13 mouse cellular contexts compared by ENCODE assay signal in genomic region chr5:33293796-33294430, GRCm38 (mm10). TPM values are rescaled to one million over a fixed set of nuclear protein-coding genes. Genes with fewer than 3 reads are reported as not detected.
DNase-seq lines count a peak whose midpoint lies in the region; ATAC-seq and TF ChIP-seq lines count a peak whose summit lies in the region.
"Had no signal": no experiment of that assay in that cellular context is flagged by ENCODE, and none has a peak within 500 bp of the region (broad histone marks: within the 10 kb centered on the region; RNA-seq: fewer than 3 reads in every experiment).

No protein-coding gene starts in this region.

- H3K36me3 ChIP-seq in hindbrain, embryonic 11.5 days (ENCODE audit: control insufficient read depth, insufficient read depth, low read length), result no peaks in the 10 kb centered on the region
- no peaks in the 10 kb centered on the region for H3K36me3 ChIP-seq in hindbrain, embryonic 12.5 days
- peaks cover 0 to 7% of the 10 kb centered on the region in 2 experiments; a peak in 2 of 4 replicates for H3K36me3 ChIP-seq in MEL (ENCODE audit: control insufficient read depth in 1 of 2, insufficient read depth in 2 of 2, low read length in 2 of 2)
- H3K36me3 ChIP-seq in midbrain, embryonic 16.5 days (ENCODE audit: control insufficient read depth, insufficient read depth, low read length), result no peaks in the 10 kb centered on the region
- H3K36me3 ChIP-seq: lung, embryonic 15.5 days; stomach, embryonic 15.5 days had no signal

- H3K27me3 ChIP-seq in hindbrain, embryonic 11.5 days (ENCODE audit: control insufficient read depth, insufficient read depth, low read length), result no peaks in the 10 kb centered on the region
- no peaks in the 10 kb centered on the region for H3K27me3 ChIP-seq in hindbrain, embryonic 12.5 days
- H3K27me3 ChIP-seq in MEL (ENCODE audit: control insufficient read depth in 1 of 2, insufficient read depth in 2 of 2, low read length in 2 of 2), result peaks cover 1% of the 10 kb centered on the region in 2 experiments; a peak in 1 of 4 replicates
- H3K27me3 ChIP-seq in midbrain, embryonic 16.5 days (ENCODE audit: control insufficient read depth, insufficient read depth, low read depth, low read length), result no peaks in the 10 kb centered on the region
- H3K27me3 ChIP-seq: lung, embryonic 15.5 days; stomach, embryonic 15.5 days had no signal

- no peak; the same call in 1 of the 2 replicates for TF ChIP-seq RAD21 in MEL (IDR thresholded peaks at IDR 0.05; ENCODE audit: low read depth, low read length)

- no peak overlapping the region for H3K4me2 ChIP-seq in hindbrain, embryonic 11.5 days (replicated peaks; ENCODE audit: low read depth, low read length)
- H3K4me2 ChIP-seq in hindbrain, embryonic 12.5 days (replicated peaks), result no peak overlapping the region
- 0 out of 2 replicates have a peak overlapping the region, but pooled peaks have one; percentile 10 for H3K4me2 ChIP-seq in midbrain, embryonic 16.5 days (ENCODE audit: low read length)
- H3K4me2 ChIP-seq: lung, embryonic 15.5 days; stomach, embryonic 15.5 days had no signal

- H3K9me3 ChIP-seq in hindbrain, embryonic 11.5 days (ENCODE audit: control insufficient read depth, low read length), result no peaks in the 10 kb centered on the region
- no peaks in the 10 kb centered on the region for H3K9me3 ChIP-seq in hindbrain, embryonic 12.5 days (replicated peaks)
- H3K9me3 ChIP-seq in MEL (replicated peaks; ENCODE audit: insufficient read depth, low read length), result no peaks in the 10 kb centered on the region
- no peaks in the 10 kb centered on the region for H3K9me3 ChIP-seq in midbrain, embryonic 16.5 days (replicated peaks; ENCODE audit: control insufficient read depth, low read length, poor library complexity, severe bottlenecking)
- H3K9me3 ChIP-seq: lung, embryonic 15.5 days; stomach, embryonic 15.5 days had no signal

- 0 out of 2 replicates have a peak, but pooled peaks cover 2% of the 10 kb centered on the region for H3K4me1 ChIP-seq in hindbrain, embryonic 11.5 days (replicated peaks; ENCODE audit: control insufficient read depth, insufficient read depth, low read length)
- no peaks in the 10 kb centered on the region for H3K4me1 ChIP-seq in hindbrain, embryonic 12.5 days
- peaks cover 6 to 15% of the 10 kb centered on the region in 2 experiments for H3K4me1 ChIP-seq in MEL (ENCODE audit: control insufficient read depth in 1 of 2, insufficient read depth in 2 of 2, low read length in 2 of 2)
- peaks cover 3% of the 10 kb centered on the region; the same call in 1 of the 2 replicates for H3K4me1 ChIP-seq in midbrain, embryonic 16.5 days (ENCODE audit: control insufficient read depth, insufficient read depth, low read length)
- H3K4me1 ChIP-seq: lung, embryonic 15.5 days; stomach, embryonic 15.5 days had no signal

- TF ChIP-seq POLR2A in MEL (IDR thresholded peaks at IDR 0.05; ENCODE audit: control insufficient read depth in 1 of 2, insufficient read depth in 1 of 2, low read depth in 1 of 2, low read length in 2 of 2, poor library complexity in 1 of 2), result no peak
- no peak for TF ChIP-seq POLR2A in brain, embryonic 14.5 days (IDR thresholded peaks at IDR 0.05; ENCODE audit: borderline replicate concordance, extremely low read depth, insufficient read depth, insufficient read length, poor library complexity, severe bottlenecking)

- H3K27ac ChIP-seq in hindbrain, embryonic 11.5 days (ENCODE audit: low read depth, low read length), result no peak overlapping the region
- no peak overlapping the region; the same call in 1 of the 2 replicates for H3K27ac ChIP-seq in hindbrain, embryonic 12.5 days
- H3K27ac ChIP-seq in MEL (ENCODE audit: control insufficient read depth, low read depth, low read length), result no peak overlapping the region
- peak overlapping the region; percentile 20; the same call in 1 of the 2 replicates for H3K27ac ChIP-seq in midbrain, embryonic 16.5 days (ENCODE audit: low read length)
- H3K27ac ChIP-seq: lung, embryonic 15.5 days; stomach, embryonic 15.5 days had no signal

- DNase-seq in hindbrain, embryonic 11.5 days (ENCODE audit: low spot score), result peak; percentile 12
- peak; percentile 73 for DNase-seq in MEL (ENCODE audit: low read depth, low spot score)
- peak; percentile 48 for DNase-seq in brain, embryonic 14.5 days (ENCODE audit: low read depth)
- DNase-seq in left cerebral cortex, postnatal 10 days (ENCODE audit: extremely low spot score in 1 of 2, low spot score in 2 of 2), result no peak
- no peak for DNase-seq in ovary, postnatal 10 days (ENCODE audit: low spot score)
- DNase-seq: cerebellum, postnatal 10 days; heart, adult 18-20 months; right cerebral cortex, postnatal 14 days; thymus, adult 2 months had no signal

- TF ChIP-seq EP300 in MEL (IDR thresholded peaks at IDR 0.05; ENCODE audit: low read depth in 1 of 2, low read length in 2 of 2), result peak in 1 of 2 experiments; percentile 25; a peak in 1 of 4 replicates

- H3K9ac ChIP-seq in hindbrain, embryonic 11.5 days (ENCODE audit: low read depth, low read length), result no peak overlapping the region
- no peak overlapping the region for H3K9ac ChIP-seq in hindbrain, embryonic 12.5 days
- H3K9ac ChIP-seq in MEL (ENCODE audit: control insufficient read depth, low read depth, low read length, poor library complexity, severe bottlenecking), result peak overlapping the region; percentile 19; the same call in 1 of the 2 replicates
- H3K9ac ChIP-seq in midbrain, embryonic 16.5 days (ENCODE audit: low read depth, low read length), result no peak overlapping the region
- H3K9ac ChIP-seq: lung, embryonic 15.5 days; stomach, embryonic 15.5 days had no signal

- H3K79me2 ChIP-seq in MEL (ENCODE audit: control insufficient read depth, insufficient read depth, low read length, poor library complexity), result no peaks in the 10 kb centered on the region

- intact Hi-C loops in left cerebral cortex, postnatal 10 days (cut with DNase I), result no loop called here

- H3K4me3 ChIP-seq in hindbrain, embryonic 11.5 days (ENCODE audit: low read depth, low read length), result no peak overlapping the region
- H3K4me3 ChIP-seq in hindbrain, embryonic 12.5 days, result no peak overlapping the region
- H3K4me3 ChIP-seq in MEL (ENCODE audit: control insufficient read depth in 1 of 2, insufficient read depth in 1 of 2, low read depth in 2 of 2, low read length in 2 of 2), result peak overlapping the region; percentile 15 to 33; a peak in 3 of 4 replicates
- no peak overlapping the region for H3K4me3 ChIP-seq in midbrain, embryonic 16.5 days (ENCODE audit: low read depth, low read length)
- H3K4me3 ChIP-seq: lung, embryonic 15.5 days; stomach, embryonic 15.5 days had no signal

- ATAC-seq in hindbrain, embryonic 11.5 days (ENCODE audit: low FRiP score), result no peak
- no peak for ATAC-seq in hindbrain, embryonic 12.5 days (ENCODE audit: low FRiP score)
- ATAC-seq in midbrain, embryonic 16.5 days, result 0 out of 2 replicates have a peak, but pooled peaks have one; percentile 36

- WGBS in hindbrain, embryonic 11.5 days, result 45% methylated on average over 16 of the region's 16 CpGs
- 48% methylated on average over 16 of the region's 16 CpGs for WGBS in hindbrain, embryonic 12.5 days
- 44% methylated on average over 16 of the region's 16 CpGs for WGBS in midbrain, embryonic 16.5 days

- TF ChIP-seq CTCF in MEL (IDR thresholded peaks at IDR 0.05 in 2 of 3, conservative IDR thresholded peaks at IDR 0.05 in 1 of 3; ENCODE audit: control insufficient read depth in 1 of 3, insufficient read depth in 1 of 3, low read depth in 2 of 3, low read length in 3 of 3, poor library complexity in 1 of 3, severe bottlenecking in 1 of 3), result no peak
- no peak for TF ChIP-seq CTCF in brain, embryonic 14.5 days (IDR thresholded peaks at IDR 0.05; ENCODE audit: borderline replicate concordance, extremely low read depth, insufficient read depth, insufficient read length)

TF ChIP-seq in MEL, 35 proteins besides CTCF, POLR2A, EP300 and RAD21 (continues in another document):
- TF ChIP-seq NRF1 (IDR thresholded peaks at IDR 0.05; ENCODE audit: insufficient read depth, low read depth, low read length, poor library complexity, severe bottlenecking) (no peak), GATA1 (IDR thresholded peaks at IDR 0.05; ENCODE audit: low read depth, low read length) (no peak), MAFK (IDR thresholded peaks at IDR 0.05; ENCODE audit: borderline replicate concordance, low read depth, low read length) (no peak), GABPA (IDR thresholded peaks at IDR 0.05; ENCODE audit: low read depth, low read length) (no peak), MEF2A (IDR thresholded peaks at IDR 0.05; ENCODE audit: extremely low read depth, insufficient replicate concordance, low read depth, low read length, poor library complexity, severe bottlenecking) (no peak), MYC (IDR thresholded peaks at IDR 0.05; ENCODE audit: low read depth, low read length) (no peak), KAT2A (conservative IDR thresholded peaks at IDR 0.05; ENCODE audit: low read depth, low read length) (no peak), ZMIZ1 (IDR thresholded peaks at IDR 0.05; ENCODE audit: low read depth, low read length) (no peak), ELF1 (IDR thresholded peaks at IDR 0.05; ENCODE audit: low read depth, low read length) (0 out of 2 replicates have a peak, but pooled peaks have one; percentile 26), BHLHE40 (IDR thresholded peaks at IDR 0.05; ENCODE audit: borderline replicate concordance, low read depth, low read length) (no peak), ZNF384 (IDR thresholded peaks at IDR 0.05; ENCODE audit: low read depth, low read length) (no peak)

RNA-seq across cellular contexts. Expression of gene Ctbp1, which starts 19.1 kb away (rescaled TPM):
- polyA plus RNA-seq in hindbrain, embryonic 11.5 days (2014; fragmentation: Nextera tagmentation; extraction: Ambion mirVana), result 456 and 518 TPM in 2 replicates
- polyA plus RNA-seq in hindbrain, embryonic 12.5 days (2016; fragmentation: Nextera tagmentation; extraction: Ambion mirVana), result 508 and 530 TPM in 2 replicates
- 413 and 443 TPM in 2 replicates for total RNA-seq in MEL (2012; rRNA removed)
- polyA plus RNA-seq in MEL (2012; ENCODE audit: insufficient read depth in 1 of 2, insufficient read length in 2 of 2, low read depth in 1 of 2, low replicate concordance in 2 of 2, missing spikeins in 1 of 2), result 100 to 1,000 TPM; 353 to 595 TPM
- 400 and 428 TPM in 2 replicates for polyA plus RNA-seq in brain, embryonic 14.5 days (2012; rRNA removed)
- polyA plus RNA-seq in midbrain, embryonic 16.5 days (2015; fragmentation: Nextera tagmentation; extraction: Ambion mirVana), result 441 and 480 TPM in 2 replicates
- 100 to 1,000 TPM; 275 to 299 TPM for total RNA-seq in left cerebral cortex, postnatal 10 days (2021)

RNA-seq across cellular contexts. Expression of gene Maea, which starts 41.4 kb away (rescaled TPM):
- polyA plus RNA-seq in hindbrain, embryonic 11.5 days (2014; fragmentation: Nextera tagmentation; extraction: Ambion mirVana), result 133 and 141 TPM in 2 replicates
- 123 and 127 TPM in 2 replicates for polyA plus RNA-seq in hindbrain, embryonic 12.5 days (2016; fragmentation: Nextera tagmentation; extraction: Ambion mirVana)
- 140 and 151 TPM in 2 replicates for total RNA-seq in MEL (2012; rRNA removed)
- polyA plus RNA-seq in MEL (2012; ENCODE audit: insufficient read depth in 1 of 2, insufficient read length in 2 of 2, low read depth in 1 of 2, low replicate concordance in 2 of 2, missing spikeins in 1 of 2), result 100 to 1,000 TPM in 1 of 2 experiments, not detected in 1; 224 TPM
- 171 and 187 TPM in 2 replicates for polyA plus RNA-seq in brain, embryonic 14.5 days (2012; rRNA removed)
- polyA plus RNA-seq in midbrain, embryonic 16.5 days (2015; fragmentation: Nextera tagmentation; extraction: Ambion mirVana), result 142 and 143 TPM in 2 replicates
- total RNA-seq in left cerebral cortex, postnatal 10 days (2021), result 10 to 100 TPM; 81.9 to 90.3 TPM

Comparison
In these comparisons a context has a peak if more than half of its experiments do, and no peak if none do; other contexts are left out.
1. DNase-seq: peak in hindbrain, embryonic 11.5 days (single experiment), MEL (single experiment) and brain, embryonic 14.5 days (single experiment); none in left cerebral cortex, postnatal 10 days (0 of 2) and ovary, postnatal 10 days (single experiment).
2. H3K4me3 ChIP-seq: peak in MEL (2 of 2); none in hindbrain, embryonic 11.5 days (single experiment), hindbrain, embryonic 12.5 days (single experiment) and midbrain, embryonic 16.5 days (single experiment).